Mouse (Mus musculus): ENCODE measurements around the gene Lrrc18.
A peak's percentile ranks its signal among the peaks of the same experiment; 100 is the strongest.

Gene Lrrc18

DNA sequence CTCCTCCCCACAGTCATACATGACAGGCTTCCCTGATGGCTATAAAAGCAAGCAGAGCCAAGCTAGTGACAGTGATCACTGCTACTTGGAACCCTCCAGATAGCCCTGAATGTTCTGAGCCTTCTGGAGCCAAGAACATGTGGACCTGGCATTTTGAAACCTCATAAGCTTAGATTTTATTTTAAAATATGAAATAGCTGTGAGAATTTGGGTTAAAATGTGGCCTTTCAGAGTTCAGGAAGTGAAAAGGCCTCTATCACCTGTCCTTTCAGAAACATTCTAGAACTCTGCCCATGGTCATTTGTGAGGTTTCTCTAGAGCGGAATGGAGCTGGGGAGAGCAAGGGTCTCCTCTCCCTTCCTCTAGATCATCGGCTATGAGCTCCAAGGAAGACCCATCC is at the start of gene Lrrc18:
Gene Lrrc18, plus strand, starts transcription at position 301 of the 400 bp plus-strand sequence.
- DNase-seq, result no peak

GRCm38 (mm10) chr14:32947512-32947911 is 43.7 kb upstream of the Lrrc18 start:
- no peak for DNase-seq

DNA sequence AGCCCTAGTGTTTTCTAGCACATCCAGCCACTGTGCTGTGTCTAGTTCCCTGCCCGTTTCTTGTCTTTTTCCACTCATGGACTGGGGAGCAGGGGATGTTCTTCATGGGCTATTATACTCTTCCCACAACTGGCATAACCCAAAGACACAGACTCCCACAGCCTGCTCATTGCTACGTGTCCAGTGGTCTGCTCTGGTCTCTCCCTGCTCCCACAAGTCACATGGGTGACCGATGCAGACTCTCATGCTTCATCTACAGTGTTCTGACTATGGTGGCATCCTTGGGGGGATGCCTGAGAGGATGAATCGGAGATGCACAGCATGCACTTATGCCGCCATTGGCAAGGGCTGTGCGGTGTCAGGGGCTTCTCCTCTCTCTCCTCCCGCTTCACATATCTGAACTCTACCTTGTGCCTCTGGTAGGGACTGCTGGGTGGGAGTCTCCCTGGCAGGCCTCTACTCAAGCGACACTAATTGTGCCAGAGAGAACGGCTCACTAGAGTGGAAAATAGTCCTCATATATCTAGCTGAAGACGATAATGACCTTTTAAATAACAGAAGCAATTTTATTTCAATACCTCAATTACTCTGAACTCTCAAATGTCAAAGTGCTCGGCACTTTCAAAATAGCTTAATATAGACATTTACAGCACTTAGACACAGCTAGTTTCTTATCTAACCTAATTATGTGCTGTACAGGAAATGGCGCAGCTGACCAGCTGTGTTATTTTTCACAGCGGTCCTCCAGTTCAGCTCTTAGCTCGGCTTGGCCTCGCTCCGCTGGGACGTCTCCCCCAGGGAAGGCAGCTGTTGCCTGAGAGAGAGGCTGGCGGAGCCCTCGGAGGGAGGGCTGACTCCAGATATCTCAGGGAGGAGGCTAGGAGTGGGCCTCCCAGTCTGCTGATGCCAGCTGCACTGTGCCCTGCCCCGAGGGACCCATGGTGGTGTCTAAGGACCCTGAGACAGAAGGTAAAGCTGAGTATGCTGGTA is 40.6 kb upstream of the Lrrc18 start:
- DNase-seq, result no peak

GRCm38 (mm10) chr14:32956486-32956885 is 34.7 kb upstream of the Lrrc18 start:
- no peak for DNase-seq

DNA sequence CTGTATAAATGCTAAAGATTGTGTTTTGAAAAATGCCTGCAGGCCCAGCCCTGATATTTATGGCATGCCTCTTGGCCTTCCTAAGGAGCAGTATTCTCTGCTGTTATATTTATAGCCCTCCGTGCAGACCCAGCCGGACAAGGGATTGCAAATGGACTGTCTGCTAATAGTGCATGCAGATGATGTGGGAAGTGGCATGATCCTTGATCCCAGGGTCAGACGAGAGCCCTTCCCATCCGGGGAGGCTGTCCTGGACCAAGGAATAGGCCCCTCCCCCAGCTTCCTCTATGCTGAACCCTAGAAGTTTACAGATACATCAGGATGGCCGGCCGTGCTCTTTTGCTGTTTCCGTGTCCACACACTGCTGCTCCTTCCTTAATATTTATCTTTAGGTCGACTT is 32.5 kb upstream of the Lrrc18 start:
- DNase-seq, result no peak

DNA sequence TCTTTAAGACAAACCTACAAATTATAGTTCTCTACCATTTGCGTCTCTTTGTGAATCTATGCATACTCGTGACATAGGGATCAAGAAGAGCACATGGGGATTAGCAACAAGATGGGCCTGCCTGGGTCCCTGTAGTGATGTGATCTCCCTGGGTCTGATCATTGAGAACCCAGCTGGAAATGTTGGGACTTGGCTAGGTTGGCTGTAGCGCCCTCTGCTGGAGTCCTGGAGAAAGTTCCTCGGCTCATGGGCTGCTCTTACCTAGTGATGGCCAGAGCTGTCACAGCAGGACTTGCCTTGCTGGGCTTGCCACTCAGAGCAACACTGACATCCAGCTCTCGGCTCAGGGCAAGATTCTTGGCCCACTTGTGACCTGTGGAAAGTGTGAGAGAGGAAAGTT is 30.7 kb upstream of the Lrrc18 start:
- peak; percentile 8 to 12 for DNase-seq

DNA sequence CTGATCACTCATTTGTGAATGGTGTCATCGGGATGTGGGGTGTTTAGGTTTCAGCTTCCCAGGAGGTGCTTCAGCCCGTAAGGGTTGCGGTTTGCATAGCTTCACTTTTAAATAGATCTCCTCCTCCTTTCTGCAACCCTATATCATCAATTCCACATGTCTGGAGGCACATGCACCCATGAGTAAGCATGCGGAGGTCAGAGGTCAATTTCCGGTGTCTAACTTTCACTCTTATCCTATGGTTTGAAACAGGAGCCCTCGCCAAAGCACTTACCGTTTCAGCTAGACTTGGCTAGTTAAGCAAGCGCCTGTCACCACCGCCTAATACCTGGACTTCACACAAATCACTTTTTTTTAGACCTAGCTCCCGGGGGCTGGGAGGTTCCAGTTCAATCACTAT is 26.4 kb upstream of the Lrrc18 start:
- DNase-seq, result no peak

GRCm38 (mm10) chr14:32970700-32971099 is 20.5 kb upstream of the Lrrc18 start:
- no peak for DNase-seq

DNA sequence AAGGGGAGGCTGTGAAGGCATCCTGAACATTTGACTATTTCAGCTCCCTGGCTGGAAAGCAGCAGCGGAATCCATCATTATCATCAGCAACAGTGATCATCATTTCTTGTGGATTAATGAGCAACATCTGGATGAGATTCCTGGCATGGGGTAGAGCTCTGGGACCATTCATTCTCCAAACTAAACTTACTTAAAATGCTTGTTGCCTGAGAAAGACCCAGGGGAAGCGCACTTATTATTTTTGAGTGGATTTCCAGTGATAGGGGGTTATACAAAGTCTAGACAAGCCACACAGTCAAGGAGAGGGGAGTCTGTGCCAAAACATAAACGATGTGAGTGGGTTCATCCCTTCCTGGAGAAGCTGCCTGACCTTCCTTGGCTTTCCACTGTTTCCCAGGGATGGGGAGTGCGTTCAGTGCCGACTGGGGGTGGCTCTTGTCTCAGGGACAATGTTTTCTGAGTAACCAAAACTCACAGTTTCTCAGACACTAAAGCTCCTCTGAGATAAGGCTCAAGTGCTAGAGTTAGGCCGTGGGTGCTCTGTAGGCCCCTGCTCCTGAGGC is 6.9 kb upstream of the Lrrc18 start:
- DNase-seq, result no peak

- DNase-seq, result no peak
Observed at GRCm38 (mm10) chr14:32986659-32987058, 4.5 kb upstream of the Lrrc18 start.

- DNase-seq, result no peak
Observed at GRCm38 (mm10) chr14:32994954-32995636, 3.9 kb downstream of the Lrrc18 start.

GRCm38 (mm10) chr14:32999511-32999910 is 8.3 kb downstream of the Lrrc18 start:
- no peak for DNase-seq

GRCm38 (mm10) chr14:33000112-33000979 is 9.2 kb downstream of the Lrrc18 start:
- no peak for DNase-seq

- no peak for DNase-seq
Observed at GRCm38 (mm10) chr14:33005114-33005513, 13.9 kb downstream of the Lrrc18 start.

DNA sequence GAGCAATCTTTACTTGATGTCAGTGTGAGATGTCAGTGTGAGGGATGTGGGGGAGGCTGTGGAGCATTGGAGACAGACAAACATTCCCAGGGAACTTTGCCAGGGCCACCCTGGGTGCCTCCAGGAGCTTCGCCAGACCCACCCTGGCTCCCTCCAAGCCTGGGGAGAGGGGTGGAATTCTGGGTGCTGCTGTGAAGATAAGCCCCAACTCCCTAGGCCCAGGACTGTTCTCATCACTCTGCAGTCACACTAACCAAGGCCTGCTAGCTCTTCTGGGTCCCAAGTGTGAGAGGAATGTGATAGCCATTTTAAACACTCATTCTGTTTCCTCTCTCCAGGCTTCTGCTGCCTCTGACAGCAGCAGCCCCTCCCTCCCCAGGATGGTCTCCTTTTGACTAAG is 16.5 kb downstream of the Lrrc18 start:
- no peak for DNase-seq

GRCm38 (mm10) chr14:33019050-33019449 is 27.9 kb downstream of the Lrrc18 start:
- DNase-seq, result no peak

DNA sequence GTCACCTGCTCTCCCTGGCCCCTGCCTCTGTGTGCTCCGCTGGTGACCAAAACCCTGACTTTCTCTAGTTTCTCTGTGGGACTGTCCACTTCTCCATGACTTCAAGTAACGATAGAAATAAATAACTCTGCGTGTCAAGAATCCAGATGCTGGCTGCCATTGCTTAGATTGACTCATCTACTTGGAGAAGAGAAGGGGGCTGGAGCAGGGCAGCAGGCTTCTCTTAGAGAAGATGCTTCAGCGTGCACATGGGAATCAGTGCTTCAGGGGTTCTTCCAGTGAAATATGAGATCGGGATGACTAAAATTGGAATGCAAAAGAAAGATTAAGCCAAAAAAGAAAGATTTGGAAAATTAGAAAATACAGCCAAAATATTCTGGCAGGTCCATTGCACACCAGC is 28.4 kb downstream of the Lrrc18 start:
- no peak for DNase-seq

- no peak for DNase-seq
Observed at GRCm38 (mm10) chr14:33030849-33031248, 39.7 kb downstream of the Lrrc18 start.

GRCm38 (mm10) chr14:33033424-33033823 is 42.2 kb downstream of the Lrrc18 start:
- DNase-seq, result no peak

DNA sequence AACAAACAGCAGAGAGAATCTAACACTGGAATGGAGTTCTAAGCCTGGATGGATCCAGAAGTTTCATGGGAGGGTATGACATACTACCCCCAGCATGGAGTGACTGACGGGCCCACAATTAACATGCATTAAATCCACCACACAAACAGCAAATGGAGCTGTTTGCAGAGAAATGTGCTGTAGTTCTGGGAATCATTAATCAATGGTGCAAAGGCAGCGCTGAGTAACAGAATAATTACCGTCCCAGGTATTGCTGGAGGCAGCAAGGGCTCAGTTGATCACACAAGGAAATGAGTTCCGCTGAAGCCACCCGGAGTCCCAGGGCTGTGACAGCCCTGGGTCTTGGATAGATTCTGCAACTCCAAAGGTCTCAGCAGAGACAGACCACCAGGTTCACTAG is 44.2 kb downstream of the Lrrc18 start:
- no peak for DNase-seq

DNA sequence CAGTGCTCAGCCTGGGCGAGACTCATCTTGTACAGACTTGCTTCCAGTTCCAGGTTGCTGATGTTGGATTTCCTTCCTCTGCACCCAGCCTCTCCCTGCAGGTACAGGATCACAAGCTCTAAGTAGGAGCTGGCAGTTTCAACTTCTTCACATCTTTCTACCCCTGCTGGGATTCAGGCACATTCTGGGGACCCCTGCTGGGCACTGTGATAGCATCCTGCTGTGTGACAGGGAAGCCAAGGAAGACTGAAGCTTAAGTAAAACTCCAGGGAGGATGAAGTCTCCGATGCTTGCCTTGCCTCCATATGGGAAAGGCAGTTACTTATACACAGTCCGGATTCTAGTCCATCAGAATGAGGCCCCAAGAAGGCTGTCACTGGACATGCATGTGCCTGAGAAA is 45.6 kb downstream of the Lrrc18 start:
- no peak for DNase-seq

GRCm38 (mm10) chr14:33045217-33045616 is 54.0 kb downstream of the Lrrc18 start:
- DNase-seq, result no peak

GRCm38 (mm10) chr14:33053441-33053840 is 62.3 kb downstream of the Lrrc18 start:
- DNase-seq, result no peak
